Mouse (Mus musculus): ENCODE measurements around the gene Lmx1b. TPM values are rescaled to one million over a fixed set of nuclear protein-coding genes. Genes with fewer than 3 reads are reported as not detected.

Gene Lmx1b
- total RNA-seq, 2 experiments from 2014 or later = 0.17 to 0.21 TPM

DNA sequence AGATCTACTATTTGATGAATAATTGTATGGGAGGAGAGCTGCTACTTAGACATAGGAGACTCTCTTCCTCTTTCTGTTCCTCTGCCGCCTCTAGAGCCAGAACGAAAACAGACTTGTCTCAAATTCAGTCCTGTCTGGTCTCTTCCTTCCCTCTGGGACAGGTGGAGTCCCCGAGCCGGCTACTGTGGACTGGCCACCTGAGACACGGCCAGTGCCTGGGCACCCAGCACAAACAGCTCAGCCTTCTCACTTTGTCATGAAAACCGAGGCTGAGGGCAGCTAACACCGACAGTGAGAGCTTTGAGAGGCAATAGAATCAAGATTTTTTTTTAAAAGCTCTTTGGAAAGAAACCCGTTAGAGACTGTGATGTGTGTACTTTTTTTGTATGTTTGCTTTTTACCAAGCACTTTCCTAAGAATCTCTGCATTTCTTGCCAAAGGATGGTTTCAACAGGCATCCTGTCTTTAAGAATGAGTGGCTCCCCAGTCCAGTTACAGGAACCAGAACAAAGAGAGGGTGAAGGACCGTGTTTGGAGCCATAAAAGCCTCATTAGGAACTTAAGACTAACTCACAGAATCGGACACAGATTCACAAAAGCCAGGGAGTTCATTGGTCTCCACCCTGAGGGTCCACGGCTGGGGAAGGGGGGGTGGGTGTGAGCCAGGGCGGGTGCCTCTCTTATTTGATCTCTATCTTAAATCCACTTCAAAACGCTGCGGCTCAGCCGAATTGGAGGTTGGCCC lies 5.4 kb upstream of the Lmx1b start:
- DNase-seq (ENCODE audit: low spot score) = no peak
- intact Hi-C loops (cut with DNase I) = no loop called here

DNA sequence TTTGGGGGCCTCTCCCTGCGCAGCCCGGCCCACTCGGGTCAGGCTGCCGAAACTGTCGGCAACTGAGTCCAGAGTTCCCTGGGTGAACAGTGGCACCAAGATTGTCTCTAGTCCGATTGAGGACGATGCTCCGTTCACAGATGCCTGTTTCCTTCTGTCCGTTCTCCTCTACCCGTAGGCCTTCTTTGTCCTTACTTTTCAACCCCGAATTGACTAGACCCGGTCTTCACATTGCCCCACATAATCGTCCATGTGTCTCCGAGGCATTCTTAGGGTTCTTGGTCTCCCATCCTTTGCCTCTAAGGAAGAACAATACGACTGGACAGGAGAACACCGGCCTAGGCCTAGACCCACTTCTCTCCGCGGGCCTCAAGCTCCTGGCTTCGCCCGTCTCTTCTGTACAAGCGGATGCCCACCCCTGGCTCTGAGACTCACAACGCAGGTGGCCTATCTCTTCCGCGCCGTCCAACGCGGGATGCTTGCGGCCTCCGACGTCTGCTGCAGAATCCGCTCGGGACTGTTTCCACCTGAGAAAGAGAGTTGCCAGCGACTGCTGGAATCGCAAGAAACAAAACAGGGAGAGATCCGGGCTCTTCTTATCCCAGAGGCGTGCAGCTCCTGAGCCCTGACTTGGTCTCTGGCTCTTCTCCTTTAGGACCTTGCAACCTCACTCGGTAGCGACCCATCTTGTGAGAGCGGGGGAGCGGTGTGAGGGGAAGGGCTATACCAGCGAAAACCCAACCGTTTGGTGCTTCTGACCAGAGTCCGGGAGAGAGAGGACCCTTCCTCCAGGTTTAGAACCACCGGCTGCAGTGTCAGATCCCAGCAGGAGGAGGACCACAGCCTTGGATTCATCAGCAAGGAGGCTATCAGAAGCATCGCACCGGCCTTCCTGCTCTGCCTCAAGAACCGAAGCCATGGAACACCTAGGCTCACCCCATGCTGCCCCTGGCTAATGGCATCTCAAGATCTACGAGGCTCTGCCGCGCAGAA lies 3.7 kb upstream of the Lmx1b start:
- intact Hi-C loops (cut with DNase I) = loop anchor here (1.0 to 5.0 kb wide), 2 partner anchors 77 to 157 kb away; no protein-coding TSS in a partner anchor
- DNase-seq (ENCODE audit: low spot score) = no peak

DNA sequence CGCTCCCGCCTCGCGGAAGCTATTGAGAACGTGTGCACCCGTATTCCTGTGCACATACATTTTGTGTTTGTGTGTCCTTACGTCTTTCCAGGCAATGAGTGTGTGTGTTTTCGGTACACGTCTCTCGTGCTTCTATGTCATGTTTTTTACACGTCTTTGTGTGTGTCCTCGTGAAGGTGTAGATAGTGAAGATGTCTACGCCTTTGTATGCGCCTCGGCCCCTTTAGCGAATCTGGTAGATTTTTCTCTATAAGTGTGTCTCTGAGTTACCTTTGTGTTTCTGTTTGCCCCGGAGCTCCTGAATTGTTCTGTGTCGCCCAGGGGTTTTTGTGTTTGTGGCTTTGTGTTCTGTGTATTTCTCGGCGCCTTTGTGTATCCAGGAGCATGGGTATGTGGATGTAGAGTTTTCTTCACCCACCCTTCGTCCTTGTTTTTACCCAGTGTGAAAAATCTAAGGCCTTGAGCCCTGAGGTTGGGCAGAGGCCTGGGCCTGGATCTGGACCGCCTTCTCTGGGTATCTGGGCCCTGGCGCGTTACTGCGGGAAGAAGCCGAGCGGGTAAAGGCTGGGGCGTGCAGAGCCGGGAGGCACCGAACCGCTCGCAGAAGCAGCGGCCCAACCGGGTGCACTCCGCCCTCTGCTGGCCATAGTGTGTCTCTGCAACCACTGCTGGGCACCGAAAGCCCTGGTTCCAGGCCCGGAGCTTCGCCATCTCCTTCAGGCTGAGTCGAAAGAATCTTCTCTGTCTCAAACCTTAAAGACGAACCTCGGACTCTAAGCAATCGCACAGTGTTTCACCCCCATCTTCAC lies 2.5 kb upstream of the Lmx1b start:
- intact Hi-C loops (cut with DNase I) = loop anchor here (1.0 to 5.0 kb wide), 2 partner anchors 76 to 156 kb away; no protein-coding TSS in a partner anchor

DNA sequence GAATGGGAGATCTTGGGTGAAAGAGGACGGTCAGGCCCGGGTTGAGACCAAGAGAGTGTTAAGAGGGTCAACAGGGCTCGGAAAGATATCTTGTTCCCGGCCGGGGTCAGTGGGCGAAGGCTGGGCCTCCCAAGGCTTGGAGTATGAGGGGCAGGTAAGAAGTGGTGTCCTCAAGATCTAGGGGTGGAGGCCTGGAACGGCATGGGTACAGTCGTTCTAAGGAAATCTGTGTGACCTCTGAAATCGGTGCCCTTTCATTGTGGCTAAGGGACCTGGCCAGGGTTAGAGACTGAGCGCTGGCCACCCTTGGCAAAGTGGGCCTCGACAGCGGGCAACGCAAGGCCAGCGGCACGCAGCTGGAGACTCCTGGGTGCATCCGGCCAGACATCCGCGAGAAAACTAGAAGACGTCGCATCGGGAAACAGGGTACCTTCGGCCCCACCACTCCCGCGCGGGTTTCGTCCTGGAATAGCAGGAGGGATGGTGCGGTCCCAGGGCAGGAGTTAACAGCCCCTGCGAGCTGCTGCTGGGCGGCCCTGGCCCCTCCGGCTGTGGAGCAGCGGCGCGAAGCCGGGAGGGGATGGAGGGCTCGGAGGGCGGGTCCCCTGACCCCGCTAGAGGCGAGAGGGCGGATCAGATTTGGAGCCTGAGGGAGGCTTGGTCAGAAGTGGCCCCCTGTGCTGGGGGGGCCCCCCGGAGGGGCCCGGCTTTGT lies 1.7 kb upstream of the Lmx1b start:
- no peak for DNase-seq (ENCODE audit: low spot score)
- intact Hi-C loops (cut with DNase I) = loop anchor here (5.0 kb wide), 1 partner anchor 75 kb away; no protein-coding TSS in a partner anchor

More for the DNA sequence above, 2.5 kb upstream of the Lmx1b start:
- peak; percentile 34 for DNase-seq (ENCODE audit: low spot score)

DNA sequence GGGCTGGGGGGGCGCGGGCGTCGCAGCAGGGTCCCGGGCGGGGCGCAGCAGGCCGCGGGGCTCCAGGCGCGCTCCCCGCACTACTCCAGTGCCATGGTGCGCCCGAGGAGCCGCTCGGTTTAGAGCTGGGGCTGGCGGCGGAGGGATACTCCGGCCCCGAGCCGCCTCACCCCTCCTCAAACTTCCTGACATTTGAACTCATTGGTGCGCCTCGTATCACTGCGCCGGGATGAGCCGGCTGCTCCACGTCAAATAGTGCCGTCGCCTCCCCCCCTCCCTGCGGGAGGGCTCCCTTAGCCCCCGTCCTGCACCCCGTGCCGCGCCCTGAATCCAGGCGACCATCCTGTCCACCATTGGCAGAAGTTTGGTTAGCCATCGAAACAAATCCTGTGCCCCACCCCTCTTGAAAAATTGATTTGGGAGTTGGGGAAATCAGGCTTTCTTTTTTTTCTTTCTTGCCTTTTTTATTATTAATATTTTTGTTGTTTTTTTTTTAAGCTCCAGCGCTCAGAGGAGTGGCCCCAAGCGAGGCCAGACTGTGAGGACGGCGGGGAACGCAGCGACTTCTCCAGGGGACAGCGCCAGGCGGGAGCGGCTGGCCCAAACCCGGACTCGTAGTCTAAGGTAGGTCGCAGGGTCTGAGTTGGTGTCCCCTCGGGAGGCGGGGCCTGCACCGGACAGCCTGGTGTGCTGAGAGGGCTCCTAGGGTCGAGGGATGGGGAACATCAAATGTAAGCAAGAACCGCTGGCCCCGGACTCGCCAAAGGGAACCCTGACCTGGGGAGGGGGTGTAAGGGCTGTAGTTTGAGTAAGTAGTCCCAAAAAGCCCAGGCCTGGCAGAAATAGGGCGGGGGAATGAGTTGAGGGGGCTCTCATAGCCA lies 907 bp upstream of the Lmx1b start:
- DNase-seq (ENCODE audit: low spot score) = no peak
- intact Hi-C loops (cut with DNase I) = loop anchor here (5.0 kb wide), 1 partner anchor 74 kb away; no protein-coding TSS in a partner anchor

DNA sequence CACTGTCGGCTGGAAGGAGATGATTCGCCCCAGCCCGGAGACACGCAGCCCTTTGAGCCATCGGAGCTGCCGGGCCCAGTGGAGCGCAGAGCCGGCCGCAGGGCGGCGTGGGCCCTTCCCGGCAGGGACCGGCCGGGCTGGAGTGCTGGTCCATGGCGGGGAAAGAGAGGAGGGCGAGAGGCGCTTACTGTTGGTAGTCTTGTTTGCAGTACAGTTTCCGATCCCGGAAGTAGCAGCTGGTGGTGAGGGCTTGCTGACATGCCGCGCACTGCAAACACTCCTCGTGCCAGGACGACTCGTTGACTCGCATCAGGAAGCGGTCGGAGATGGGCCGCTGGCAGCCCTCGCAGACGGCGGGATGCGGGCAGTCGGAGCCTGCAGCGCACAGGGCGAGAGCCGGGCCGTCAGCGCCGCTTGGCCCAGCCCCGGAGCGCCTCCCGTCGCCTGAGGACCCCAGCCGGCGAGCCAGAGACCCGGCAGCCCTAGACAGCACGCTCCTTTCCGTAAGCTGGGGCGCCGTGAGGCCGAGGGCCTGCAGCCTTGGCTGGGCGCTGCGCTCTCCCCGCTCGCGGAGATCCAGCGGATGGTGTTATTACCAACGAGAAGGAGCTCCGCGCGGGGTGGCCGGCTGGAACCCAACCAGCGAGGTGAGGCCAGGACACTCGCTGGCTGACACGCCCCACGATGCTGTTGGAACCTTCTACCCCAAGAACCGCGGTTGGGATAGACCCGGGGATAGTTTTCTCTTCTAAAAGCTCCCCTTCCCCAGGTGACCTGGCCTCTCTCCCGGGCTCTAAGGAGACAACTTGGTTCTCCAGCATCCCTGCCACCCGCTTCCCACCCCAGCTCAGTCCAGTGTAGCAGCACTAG lies 775 bp downstream of the Lmx1b start:
- intact Hi-C loops (cut with DNase I) = loop anchor here (5.0 kb wide), 1 partner anchor 72 kb away; no protein-coding TSS in a partner anchor
- DNase-seq (ENCODE audit: low spot score) = no peak

DNA sequence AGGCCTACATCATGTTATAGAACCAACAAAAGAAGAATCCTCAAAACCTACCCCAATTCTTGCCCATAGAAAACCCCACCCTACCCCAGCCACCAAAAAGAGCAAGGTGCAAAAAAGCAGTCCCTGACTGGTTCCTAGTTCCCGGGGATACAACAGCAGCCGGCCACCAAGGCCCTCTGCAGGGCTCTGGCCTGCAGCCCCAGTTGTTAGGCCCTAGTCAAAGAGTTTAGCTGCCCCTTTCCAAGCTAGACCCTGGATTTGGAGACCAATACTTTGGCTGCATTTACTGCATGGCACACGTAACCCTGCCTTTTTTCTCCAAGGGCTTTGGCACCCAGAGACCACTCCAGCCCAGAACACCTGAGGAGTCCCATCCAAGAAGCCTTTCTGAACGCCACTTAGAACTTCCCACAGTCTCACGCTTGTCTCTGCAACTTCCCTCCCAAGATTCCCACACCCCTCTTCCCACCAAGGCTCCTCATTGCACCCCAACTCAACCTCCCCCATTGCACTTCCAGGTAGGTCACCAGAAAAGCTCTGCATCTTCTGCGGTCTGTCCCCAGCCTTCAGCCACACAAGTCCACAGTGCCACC lies 2.1 kb downstream of the Lmx1b start:
- no peak for DNase-seq (ENCODE audit: low spot score)
- intact Hi-C loops (cut with DNase I) = no loop called here

DNA sequence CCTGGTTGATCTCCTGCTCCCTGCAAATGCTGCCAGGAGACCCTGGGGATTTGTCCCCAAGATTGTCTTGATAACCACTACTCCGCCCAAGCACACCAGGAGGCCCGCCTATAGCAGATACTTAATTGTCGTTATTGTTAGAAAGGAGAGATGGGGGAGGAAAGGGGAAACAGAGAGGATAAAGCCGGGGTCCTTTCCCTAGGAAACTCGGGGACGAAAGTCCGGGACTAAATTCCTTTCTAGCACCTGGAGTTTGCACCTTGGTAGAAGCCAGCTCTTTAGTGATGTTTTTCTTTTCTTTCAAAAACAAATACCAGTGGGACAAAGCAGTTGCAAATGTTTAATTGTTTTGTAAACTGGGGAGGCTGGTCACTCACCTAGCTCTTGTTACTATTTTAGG lies 3.0 kb downstream of the Lmx1b start:
- DNase-seq (ENCODE audit: low spot score) = no peak

DNA sequence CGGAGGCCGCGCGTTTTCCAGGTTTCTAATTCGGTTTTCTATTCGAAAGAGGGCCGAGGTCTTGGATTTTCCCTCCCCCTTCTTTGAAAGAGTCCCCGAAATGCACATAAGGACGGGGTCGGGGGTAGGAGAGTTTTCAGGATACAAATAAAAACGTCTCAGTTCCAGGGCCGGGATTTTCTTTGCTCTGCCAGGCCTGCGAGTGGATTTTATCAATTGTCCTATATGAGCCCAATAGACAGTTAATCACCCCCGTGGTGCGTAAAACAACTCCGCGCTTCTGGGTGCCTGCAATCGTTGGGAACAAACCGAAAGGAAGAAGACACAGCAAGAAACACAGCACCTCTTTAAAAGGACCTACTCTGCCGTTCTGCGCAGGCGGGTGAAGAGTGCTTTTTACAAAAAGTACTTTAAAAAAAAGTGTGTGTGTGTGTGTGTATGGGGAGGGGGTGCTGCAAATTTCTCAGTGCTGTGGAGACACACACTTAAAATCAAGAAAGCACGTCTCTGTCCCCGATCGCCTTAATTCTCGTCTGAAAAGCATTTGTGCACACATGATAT lies 3.6 kb downstream of the Lmx1b start:
- intact Hi-C loops (cut with DNase I) = no loop called here
- DNase-seq (ENCODE audit: low spot score) = no peak

More for the DNA sequence above, 3.0 kb downstream of the Lmx1b start:
- intact Hi-C loops (cut with DNase I) = no loop called here

DNA sequence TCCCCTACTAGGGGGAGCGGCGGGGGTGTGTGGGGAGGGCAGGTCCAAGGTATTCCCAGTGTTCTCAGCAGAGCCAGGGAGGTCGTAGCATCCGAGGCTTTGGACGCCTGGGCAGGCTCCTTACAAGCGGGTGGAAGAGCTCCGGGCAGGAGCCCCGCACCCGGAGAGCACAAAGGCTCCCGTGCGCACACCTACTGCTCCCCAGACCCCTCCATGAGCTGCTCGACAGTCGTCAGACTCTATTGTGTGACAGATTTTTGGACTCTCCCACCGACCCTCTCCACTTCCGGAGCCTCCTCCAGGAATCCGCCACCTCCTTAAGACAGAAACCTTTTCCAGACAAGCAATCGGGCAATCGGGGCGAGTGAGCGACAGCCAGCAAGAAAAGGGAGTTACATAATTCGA lies 4.2 kb downstream of the Lmx1b start:
- no peak for DNase-seq (ENCODE audit: low spot score)
- intact Hi-C loops (cut with DNase I) = no loop called here

DNA sequence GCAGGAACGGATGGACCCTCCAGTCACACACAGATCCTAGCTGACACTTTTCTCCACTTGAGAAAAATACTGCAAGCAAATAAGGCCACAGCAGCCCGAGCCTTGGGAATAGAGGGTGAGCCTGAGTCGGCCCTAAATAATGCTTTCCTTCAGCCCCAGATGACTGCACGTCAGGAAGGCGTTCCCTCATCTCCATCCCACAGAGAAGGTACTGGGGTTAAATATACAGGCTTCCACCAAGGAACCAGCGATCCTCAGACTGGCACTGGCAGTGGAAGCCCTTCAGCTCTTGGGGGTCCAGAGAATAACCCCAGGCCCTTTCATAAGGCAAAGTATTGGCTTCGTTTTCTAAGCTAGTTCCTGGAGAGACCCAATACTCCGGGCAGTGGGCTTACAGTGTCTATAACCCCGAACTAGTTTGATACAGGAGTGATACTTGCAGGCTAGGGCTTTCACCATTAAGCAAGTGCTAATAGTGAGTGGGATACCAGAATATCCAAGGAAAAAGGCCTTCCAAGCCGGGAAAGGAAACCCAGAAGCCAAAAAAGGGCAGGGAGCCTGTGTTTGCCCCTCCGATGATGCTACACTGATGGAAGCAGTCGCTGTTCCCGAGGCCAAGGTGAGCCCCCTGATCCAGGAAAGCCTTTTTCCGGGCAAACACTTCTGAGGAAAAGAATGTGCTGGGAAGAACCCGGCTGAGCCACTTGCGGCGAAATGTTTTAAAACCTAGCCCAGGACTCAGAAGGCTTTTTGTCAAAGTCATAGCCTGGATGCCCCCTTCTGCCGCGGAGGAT lies 4.8 kb downstream of the Lmx1b start:
- intact Hi-C loops (cut with DNase I) = no loop called here

DNA sequence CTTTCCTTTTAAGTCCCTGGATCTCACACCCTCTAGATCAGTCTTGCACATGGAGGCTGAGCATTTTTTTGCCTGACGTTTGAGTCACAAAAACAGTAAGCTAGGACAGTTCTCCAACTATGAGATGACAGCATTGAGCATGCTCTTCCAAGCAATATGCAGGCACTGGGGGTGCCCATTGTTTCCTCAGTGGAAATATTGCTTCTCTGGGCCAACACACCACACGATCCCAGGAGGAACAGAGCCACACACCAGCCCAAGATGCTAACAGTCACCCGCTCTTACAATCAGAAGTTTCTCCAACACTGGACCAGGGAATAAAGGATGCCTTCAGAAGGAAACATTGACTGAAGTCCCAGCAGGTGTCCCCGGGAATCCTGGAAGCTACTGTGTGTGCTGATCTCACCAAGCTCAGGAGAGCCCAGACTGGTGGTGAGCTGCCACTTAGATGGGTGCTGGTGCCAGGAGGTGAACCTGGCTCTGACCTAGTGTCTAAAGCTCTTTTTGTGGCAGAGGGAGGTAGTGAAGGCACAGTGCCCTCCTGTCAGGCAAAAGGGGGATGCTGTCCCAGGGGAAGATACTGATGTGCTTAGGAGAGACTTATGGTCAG lies 5.7 kb downstream of the Lmx1b start:
- DNase-seq (ENCODE audit: low spot score) = no peak
- intact Hi-C loops (cut with DNase I) = no loop called here

More for the DNA sequence above, 4.8 kb downstream of the Lmx1b start:
- DNase-seq (ENCODE audit: low spot score) = no peak

DNA sequence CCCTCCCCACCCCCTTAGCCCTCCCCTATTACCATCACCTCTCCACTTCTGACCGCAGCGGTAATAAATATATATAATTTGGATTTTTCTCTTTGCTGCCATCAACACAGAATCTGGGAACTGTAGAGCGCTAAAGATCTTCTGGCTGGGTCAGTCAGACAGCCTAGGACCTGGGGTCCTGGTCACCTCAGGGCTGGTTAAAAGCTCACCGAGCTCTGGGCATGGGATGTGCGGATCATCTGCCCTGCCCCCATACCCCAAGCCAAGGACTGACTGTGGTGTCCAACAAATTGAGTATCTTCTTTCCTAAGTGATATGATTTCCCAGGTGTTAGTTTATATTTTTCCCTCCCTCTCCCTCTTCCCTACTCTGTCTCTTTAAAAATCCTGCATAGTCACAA lies 6.4 kb downstream of the Lmx1b start:
- DNase-seq (ENCODE audit: low spot score) = no peak
- intact Hi-C loops (cut with DNase I) = no loop called here

DNA sequence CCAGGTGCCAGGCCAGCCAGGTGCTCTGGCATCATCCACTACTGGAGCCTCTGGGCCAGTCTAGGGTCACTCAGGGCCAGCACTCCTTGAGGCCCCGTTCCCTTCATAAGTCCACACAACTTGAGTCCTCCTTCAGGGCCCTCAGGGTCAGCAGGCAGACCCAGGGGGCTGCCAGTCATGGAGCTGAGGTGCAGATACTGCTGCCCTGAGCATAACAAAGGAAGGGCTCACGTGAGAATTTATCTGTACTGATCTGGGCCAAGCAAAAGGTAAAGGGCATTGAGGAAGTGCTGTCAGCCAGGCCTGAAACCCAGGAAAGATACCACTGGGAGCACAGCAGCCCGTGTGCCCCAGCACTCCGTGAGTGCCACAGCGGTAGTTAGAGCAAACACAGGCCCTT lies 7.1 kb downstream of the Lmx1b start:
- intact Hi-C loops (cut with DNase I) = no loop called here
- no peak for DNase-seq (ENCODE audit: low spot score)

DNA sequence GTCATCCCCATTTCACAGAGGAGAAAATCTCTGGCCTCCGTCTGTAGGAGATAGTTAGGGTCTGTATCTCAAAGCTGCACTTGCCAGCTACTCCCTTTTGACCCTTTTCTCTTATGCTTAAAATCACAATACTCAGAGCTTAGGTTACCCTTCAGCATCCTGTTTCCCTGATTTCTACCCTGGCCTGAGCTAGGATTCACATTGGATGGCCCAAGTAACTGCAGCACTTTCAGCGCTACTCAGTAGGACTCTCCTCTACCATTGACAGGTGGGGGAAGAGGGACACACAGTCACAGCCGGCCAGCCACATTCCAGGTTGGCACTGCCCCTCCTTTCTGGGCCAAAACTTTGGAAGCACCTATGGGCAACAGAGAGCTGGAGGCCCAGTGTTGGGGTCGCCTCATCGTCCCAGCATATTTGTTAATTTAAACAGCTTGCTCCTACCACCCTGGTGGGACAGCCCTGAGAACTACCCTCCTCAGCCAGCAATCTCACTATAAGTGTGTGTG lies 7.7 kb downstream of the Lmx1b start:
- intact Hi-C loops (cut with DNase I) = no loop called here
- DNase-seq (ENCODE audit: low spot score) = no peak

All from heart, postnatal 25 days (tissue).